Mouse (Mus musculus): ENCODE measurements around the gene Nr6a1.

DNA sequence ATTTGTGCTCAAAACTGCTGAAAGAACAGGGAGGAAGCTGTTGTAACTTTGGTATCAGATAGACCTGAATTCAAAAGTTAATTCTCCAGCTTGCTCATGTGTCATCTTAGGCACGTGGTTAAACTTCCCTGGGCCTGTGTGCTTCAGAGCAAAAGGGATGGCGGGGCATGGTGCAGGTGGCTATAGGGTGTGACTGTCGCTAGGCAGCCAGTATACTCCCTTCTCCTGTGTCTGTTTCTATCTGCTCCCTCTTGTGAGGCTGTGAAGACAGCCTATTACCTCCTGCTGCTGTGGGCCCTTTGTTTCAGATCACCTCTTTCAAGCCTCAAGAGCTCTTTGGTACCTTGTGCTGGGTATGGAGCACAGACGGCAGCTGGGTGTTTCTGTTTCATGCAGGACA lies 205.4 kb downstream of the Nr6a1 start:
- TF ChIP-seq POLR2A (IDR thresholded peaks at IDR 0.05; ENCODE audit: extremely low read depth, insufficient read depth, low read length), result no peak
- no peak for TF ChIP-seq CTCF (IDR thresholded peaks at IDR 0.05; ENCODE audit: low read depth, low read length)
